Mouse (Mus musculus) adrenal gland, postnatal 10 days (tissue): Measurements from ENCODE around the gene Trappc1. TPM values are rescaled to one million over a fixed set of nuclear protein-coding genes. Genes with fewer than 3 reads are reported as not detected.
A peak's percentile ranks its signal among the peaks of the same experiment; 100 is the strongest.
"Not testable (repeated sequence)": the region's sequence is repeated elsewhere in the genome, so short reads cannot be mapped to it uniquely, and the experiment has no call there.

ENCODE experiments used
- DNase-seq: peaks from one replicate; pipeline ENCODE4 v3.0.0; 2021; ENCODE audit warnings: mixed read lengths
- long read RNA-seq, 2 experiments: library from polyadenylated mRNA; stranded (forward); transcript quantifications; one replicate each; pipeline ENCODE4 v2.0.0; 2021
- total RNA-seq, 2 experiments: library from RNA; stranded (reverse); gene quantifications; 2 replicates each; pipeline ENCODE4 v1.2.3; 2021

Trappc1 gene
- 10 to 100 TPM; 75.1 to 78.6 TPM for total RNA-seq
- long read RNA-seq, experiment 1, transcript Trappc1-202 (4 exons, 759 nt), result minor isoform, 15 of 64 reads
- long read RNA-seq, experiment 1, transcript Trappc1-203 (5 exons, 751 nt), result major isoform, 42 of 64 reads
- long read RNA-seq, experiment 1, partial matches to known transcripts, result 4 of 64 reads
- long read RNA-seq, experiment 1, other reads (novel, unspliced or antisense), result 3 of 64 reads
- long read RNA-seq, experiment 2, transcript Trappc1-203 (5 exons, 751 nt), result major isoform, 44 of 70 reads
- long read RNA-seq, experiment 2, transcript Trappc1-202 (4 exons, 759 nt), result minor isoform, 20 of 70 reads
- long read RNA-seq, experiment 2, partial matches to known transcripts, result 4 of 70 reads
- long read RNA-seq, experiment 2, other reads (novel, unspliced or antisense), result 2 of 70 reads

GRCm38 (mm10) chr11:69323667-69324111, at the start of gene Trappc1, which contains the start of gene Cntrob:
Trappc1 (plus strand) TSS chr11:69323980.
Cntrob (minus strand) TSS chr11:69323775.
- peak; percentile 99 for DNase-seq

DNA sequence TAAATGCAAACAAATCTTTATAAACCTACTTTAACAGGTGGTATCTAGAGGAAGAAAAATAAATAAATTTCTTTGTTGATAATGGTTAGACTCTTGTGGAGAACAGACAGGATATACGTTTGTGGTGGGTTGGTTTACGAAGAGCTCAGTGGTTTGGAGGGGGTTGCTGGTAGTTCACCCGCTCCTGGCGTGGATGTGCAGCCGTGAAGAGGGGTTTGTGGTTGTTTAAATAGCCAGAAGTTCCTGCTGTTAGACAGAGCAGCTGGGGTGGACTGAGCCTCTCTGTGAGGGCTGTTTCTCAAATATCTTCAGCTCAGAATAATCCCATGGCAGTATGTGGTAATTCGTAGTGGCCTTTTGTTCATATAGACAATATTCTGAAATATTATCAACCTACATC, 48.1 kb upstream of the Trappc1 start:
- DNase-seq, result no peak

DNA sequence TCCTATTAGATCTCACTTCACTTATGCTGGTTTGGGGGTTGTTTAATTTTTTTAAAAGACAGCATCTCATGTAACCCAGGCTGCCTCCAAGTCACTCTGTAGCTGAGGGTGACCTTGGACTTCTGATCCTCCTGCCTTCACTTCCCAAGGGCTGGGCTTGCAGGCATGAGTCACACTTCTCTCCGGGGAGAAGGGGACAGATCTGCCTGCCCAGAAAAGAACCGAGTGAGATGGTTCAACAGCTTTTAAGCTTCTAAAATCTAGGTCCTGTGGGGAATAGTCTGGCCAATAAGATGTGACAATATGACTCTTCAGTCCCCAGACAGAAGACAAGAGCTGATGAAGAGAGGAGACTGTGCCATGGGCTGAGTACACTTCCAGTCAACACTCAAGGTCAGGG, 47.7 kb upstream of the Trappc1 start:
- DNase-seq, result peak; percentile 68

DNA sequence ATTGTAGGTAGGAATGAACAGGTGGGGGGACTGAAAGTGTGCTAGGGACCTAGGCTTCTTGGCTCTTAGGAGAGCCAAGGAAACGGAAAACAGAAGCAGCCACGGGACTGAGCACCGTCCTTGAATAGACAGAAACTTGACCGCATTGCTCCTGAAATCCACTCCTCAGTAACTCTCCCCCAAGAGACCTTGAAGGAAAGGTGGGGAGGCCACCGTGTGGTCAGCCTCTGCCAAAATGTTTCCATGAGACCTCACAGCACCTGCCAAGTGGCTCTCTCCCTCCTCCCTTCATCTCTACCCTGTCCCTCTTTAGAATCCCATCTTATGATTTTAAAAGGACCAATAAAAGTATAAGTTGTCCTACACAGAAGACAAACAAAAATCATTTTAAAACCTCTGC, 46.5 kb upstream of the Trappc1 start:
- DNase-seq, result no peak

DNA sequence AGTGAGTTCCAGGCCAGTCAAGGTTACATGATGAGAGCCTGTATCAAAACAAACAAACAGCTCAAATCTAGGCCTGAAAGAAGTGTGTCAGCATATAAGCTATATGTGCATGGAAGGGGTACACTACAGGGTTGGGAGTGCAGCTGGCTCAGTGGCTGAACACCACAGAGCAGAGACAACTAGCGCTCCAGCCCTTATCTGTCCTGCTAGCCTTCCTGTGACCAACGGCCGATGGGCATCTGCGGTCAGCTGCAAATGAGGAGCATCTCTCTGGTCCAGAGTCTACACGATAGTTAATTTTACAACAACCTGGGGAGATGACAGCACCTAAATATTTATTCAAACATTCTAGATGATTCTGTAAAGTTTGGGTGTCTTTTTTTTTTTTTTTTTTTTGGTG, 32.7 kb upstream of the Trappc1 start:
- DNase-seq, result no peak

- DNase-seq, result no peak
Observed at GRCm38 (mm10) chr11:69295286-69295685, 28.5 kb upstream of the Trappc1 start.

GRCm38 (mm10) chr11:69297799-69298198, 26.0 kb upstream of the Trappc1 start:
- DNase-seq, result no peak

DNA sequence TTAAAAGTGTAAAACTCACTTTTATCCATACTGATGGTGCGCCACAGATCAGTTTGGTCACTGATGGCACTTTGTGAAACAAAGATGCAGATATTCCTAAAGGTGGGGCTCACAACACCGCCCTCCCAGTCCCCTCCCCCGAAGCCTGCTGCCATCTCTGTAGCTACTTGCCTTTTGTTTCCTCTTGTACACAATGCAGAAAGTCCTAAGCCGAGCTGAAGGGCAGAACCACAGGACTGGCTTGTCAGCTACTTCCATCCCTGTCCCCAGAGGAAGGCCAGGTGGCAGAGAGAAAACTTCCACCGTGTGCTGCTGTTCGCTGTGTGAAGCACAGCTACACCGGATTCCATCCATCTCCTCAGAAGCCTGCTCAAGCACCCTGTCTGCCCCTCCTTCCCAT, 25.5 kb upstream of the Trappc1 start:
- DNase-seq, result no peak

- DNase-seq, result no peak
Observed at GRCm38 (mm10) chr11:69302817-69303216, 21.0 kb upstream of the Trappc1 start.

DNA sequence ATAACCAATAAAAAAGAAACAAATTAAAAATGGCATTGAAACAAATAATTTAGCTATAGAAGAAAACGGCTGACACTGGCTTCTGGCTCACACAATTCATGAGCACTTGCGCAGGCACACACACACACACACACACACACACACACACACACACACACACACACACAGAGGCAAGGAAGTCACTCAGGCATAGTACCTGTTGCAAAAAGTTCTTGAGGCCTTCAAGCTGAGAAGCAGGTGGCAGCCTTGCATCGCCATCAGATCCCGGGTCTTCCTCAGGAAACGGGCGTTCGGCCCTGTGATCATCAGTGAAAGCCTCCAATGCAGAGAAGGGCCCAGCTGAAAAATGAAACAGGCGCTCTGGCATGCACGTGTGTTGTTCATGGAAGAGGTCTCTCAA, 18.5 kb upstream of the Trappc1 start:
- DNase-seq, result no peak

DNA sequence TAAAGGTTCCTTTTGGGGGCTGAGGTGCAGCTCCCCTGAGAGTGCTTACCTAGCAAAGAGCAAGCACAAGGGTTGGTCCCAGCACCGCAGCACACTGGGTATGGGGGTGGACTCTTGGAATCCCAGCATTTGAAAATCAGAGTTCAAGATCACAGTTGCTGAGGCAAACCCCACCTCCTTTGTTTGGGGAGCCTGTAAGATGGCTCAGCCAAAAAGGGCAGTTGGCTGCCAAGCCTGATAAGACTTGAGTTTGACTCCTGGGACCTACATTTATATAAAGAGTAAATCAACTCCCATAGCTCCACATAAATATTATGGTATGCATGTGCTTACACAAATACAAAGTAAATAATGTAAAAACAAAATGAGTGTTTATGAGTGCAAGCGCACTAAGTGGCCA, 17.7 kb upstream of the Trappc1 start:
- no peak for DNase-seq

DNA sequence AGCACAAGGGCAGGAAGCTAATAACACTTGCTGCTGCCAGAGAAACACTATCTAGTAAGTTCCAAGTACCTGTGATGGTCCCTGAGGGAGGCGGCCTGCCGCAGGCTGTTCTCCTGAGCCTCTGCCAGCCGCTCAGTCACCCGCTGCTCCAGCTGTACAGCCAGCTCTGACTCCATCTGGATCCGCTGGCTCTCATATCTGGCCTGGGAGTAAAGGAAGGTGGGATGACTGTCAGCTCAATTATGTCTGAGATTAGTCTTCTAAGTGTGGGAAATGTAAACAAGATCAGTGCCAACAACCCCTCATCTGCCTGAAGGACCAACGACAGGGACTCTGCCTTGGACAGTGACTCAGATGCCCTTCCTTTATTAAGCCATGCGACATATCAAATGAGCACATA, 12.5 kb upstream of the Trappc1 start:
- peak; percentile 58 for DNase-seq

DNA sequence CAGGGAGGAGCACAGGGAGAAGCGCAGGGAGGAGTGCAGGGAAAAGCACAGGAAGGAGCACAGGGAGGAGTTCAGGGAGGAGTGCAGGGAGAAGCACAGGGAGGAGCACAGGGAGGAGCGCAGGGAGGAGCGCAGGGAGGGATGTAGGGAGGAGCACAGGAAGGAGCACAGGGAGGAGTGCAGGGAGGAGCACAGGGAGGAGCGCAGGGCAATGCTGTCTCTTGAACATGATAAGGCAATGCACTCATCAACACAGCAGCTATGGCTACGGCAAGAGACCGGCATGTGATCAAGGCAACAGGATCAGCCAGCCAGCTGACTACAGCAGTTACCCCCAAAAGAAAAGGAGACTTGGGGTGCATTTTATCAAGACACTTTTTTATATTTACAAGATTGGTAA, 7.4 kb upstream of the Trappc1 start:
- no peak for DNase-seq

DNA sequence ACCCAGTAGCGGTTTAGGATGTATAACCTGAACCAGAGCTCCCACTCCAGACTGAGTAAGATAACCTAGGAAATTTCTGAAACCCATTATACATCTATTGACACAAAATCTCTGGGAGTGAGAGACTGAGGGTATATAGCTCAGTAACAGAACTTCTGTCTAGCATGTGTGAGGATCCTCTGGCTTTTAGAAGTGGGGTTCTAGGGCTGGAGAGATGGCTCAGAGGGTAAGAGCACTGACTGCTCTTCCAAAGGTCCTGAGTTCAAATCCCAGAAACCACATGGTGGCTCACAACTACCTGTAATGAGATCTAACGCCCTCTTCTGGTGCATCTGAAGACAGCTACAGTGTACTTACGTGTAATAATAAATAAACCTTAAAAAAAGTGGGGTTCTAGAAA, 5.8 kb upstream of the Trappc1 start:
- DNase-seq, result not testable (repeated sequence)

DNA sequence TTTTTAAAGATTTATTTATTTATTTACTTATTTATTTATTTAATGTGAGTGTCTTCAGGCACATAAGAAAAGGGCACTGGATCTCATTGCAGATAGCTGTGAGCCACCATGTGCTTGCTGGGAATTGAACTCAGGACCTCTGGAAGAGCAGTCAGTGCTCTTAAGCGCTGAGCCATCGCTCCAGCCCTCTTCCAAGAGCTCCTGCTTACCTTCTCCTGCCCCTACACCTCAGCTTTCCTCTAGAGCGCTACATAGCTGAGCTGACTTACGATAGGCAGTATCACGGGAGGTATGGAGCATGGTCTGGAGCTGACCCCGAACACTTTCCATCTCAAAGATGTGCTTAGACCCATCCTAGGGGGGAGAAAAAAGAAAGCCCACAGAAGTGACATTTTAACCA, 2.2 kb upstream of the Trappc1 start:
- no peak for DNase-seq

- DNase-seq, result no peak
Observed at GRCm38 (mm10) chr11:69322010-69322409, 1.8 kb upstream of the Trappc1 start.

GRCm38 (mm10) chr11:69322693-69323471, 898 bp upstream of the Trappc1 start:
- no peak for DNase-seq

DNA sequence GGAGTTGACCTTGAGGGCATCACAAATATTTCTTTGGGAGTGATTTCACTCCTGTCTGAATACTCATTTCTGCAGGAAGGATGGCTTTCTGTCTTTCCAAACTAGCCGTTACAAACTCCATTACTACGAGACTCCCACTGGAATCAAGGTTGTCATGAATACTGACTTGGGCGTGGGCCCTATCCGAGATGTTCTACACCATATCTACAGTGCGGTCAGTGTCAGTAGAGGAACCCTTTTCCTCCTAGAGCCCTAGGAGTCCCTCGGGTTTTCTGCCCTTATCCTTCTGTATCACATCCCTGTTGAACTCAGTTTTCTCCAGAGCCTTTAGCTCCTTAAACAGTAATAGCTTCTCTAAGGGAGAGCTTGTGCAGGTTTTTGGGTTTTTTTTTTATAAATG, 969 bp downstream of the Trappc1 start:
- no peak for DNase-seq

GRCm38 (mm10) chr11:69325628-69326407, 2.0 kb downstream of the Trappc1 start, which contains the start of gene Kcnab3:
Kcnab3 (plus strand) TSS chr11:69326258.
- DNase-seq, result peak; percentile 91

DNA sequence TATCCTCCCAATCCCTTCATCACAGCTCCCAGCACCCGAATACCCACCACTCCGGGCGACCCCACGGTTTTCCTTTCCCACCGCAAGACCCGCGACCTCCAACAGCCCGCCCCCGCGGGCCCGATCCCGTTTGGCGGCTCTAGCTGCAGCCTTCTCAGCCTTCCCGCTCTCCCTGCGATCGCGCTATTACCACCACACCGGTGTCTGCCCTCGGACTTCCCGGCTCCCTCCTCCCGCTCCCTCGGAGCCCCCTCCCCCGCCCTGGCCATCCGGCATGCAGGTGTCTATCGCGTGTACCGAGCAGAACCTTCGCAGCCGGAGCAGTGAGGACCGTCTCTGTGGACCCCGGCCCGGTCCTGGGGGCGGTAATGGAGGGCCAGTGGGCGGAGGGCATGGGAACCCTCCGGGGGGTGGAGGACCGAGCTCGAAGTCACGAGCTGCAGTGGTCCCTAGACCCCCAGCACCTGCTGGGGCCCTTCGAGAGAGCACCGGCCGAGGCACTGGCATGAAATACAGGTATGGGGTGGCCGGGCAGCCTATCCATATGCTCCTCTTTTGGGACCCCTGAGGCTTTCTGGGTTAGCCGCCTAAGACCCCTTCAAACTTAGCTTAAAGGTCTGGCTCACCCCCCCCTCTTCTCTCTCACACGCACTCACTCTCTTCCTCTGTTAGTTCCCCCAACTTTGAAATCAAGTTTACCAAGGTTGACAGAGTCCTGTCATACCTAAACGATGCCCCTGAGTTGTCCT, 2.8 kb downstream of the Trappc1 start:
- DNase-seq, result peak; percentile 48

- peak; percentile 47 for DNase-seq
Observed at GRCm38 (mm10) chr11:69327157-69327442, 3.3 kb downstream of the Trappc1 start.

DNA sequence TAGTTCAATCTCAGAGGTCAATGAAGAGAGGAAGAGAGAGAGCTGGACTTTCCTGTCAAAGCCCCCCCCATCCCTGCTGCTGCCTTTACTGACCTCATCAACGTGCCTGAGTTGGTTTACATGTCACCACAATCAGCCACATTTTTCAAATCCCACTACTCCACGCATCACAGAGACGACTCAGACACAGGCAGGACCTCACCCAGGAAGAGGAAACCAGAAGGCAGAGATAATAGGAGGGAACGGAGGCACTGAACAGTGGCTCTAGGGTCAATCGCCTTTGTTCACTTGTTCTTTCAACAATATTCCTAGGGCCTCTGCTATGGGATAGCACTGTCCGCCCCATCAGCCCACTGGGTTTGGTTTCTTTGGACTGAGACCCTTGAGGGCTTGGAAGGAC, 3.9 kb downstream of the Trappc1 start:
- DNase-seq, result no peak
